Mouse (Mus musculus): ENCODE measurements at regions not wholly inside any gene's neighbourhood (a gene's known extent, or its start where the extent isn't known, plus 50 kb on each side); places are given as distances from the start of the nearest gene placed in this dataset.

DNA sequence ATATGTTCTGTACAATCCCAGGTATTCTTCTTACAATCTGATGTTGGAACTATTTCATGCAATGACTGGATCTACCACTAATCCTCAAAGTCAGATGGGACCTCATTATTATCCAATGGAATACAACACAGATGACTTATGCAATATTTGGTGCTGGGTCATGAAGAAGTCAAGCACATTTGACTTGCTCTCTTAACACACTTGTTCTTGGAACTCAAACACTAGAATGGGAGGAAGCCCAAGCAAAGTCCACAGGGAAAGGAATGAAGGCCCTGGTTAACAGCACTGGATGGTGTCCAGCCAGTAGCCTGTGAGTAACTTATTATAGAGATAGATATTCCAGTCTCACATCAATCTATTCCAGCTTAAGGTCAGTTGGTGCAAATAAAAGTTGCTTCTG lies 486.8 kb upstream of the Gm11114 start:
- Histone ChIP-seq H3K9me3 (no peaks in the 10 kb centered on the region), H3K4me1 (no peaks in the 10 kb centered on the region), H3K27me3 (replicated peaks) (no peaks in the 10 kb centered on the region), H3K36me3 (no peaks in the 10 kb centered on the region), H3K27ac (replicated peaks) (no peak overlapping the region), H3K4me3 (no peak overlapping the region), H3K4me2 (no peak overlapping the region), H3K9ac (no peak overlapping the region)
- ATAC-seq (ENCODE audit: extremely low read depth, insufficient number of reproducible peaks, low FRiP score, low TSS enrichment), result no peak

GRCm38 (mm10) chr9:84828934-84829333 lies 483.6 kb upstream of the Gm11114 start:
- H3K36me3 ChIP-seq, result no peaks in the 10 kb centered on the region
- ATAC-seq (ENCODE audit: extremely low read depth, insufficient number of reproducible peaks, low FRiP score, low TSS enrichment), result no peak
- WGBS, result 51% methylated on average over 5 of the region's 5 CpGs

GRCm38 (mm10) chr9:84830639-84831038 lies 481.9 kb upstream of the Gm11114 start:
- Histone ChIP-seq H3K36me3 (no peaks in the 10 kb centered on the region), H3K4me2 (no peak overlapping the region), H3K27me3 (replicated peaks) (no peaks in the 10 kb centered on the region), H3K9ac (no peak overlapping the region), H3K9me3 (no peaks in the 10 kb centered on the region), H3K27ac (replicated peaks) (no peak overlapping the region), H3K4me3 (no peak overlapping the region), H3K4me1 (no peaks in the 10 kb centered on the region)
- 63% methylated on average over 2 of the region's 2 CpGs for WGBS
- ATAC-seq (ENCODE audit: extremely low read depth, insufficient number of reproducible peaks, low FRiP score, low TSS enrichment), result no peak

More at GRCm38 (mm10) chr9:84828934-84829333, 483.6 kb upstream of the Gm11114 start:
- Histone ChIP-seq H3K4me1 (no peaks in the 10 kb centered on the region), H3K27me3 (replicated peaks) (no peaks in the 10 kb centered on the region), H3K4me2 (no peak overlapping the region), H3K27ac (replicated peaks) (no peak overlapping the region), H3K9me3 (no peaks in the 10 kb centered on the region), H3K9ac (no peak overlapping the region), H3K4me3 (no peak overlapping the region)

DNA sequence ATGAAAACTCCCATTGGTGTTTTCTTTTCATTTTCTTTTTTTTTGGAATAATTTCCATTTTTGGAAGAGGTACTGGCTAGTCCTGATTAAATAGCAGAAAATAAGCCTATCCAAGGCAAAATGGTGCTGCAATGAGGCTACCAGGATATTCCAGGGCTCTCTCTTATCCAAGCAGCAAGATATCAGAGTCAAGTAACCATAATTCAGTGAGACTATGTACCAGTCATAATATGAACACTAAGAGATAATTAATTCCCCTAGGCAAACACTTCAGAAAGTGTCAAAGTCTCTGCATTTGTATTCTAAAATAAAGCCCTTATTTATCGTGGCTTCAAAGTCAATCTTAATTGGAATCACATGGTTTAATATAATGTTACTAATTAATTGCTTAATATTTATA lies 475.1 kb upstream of the Gm11114 start:
- Histone ChIP-seq H3K9me3 (no peaks in the 10 kb centered on the region), H3K4me2 (no peak overlapping the region), H3K27ac (replicated peaks) (no peak overlapping the region), H3K27me3 (replicated peaks) (no peaks in the 10 kb centered on the region), H3K4me3 (no peak overlapping the region), H3K36me3 (no peaks in the 10 kb centered on the region), H3K9ac (no peak overlapping the region), H3K4me1 (no peaks in the 10 kb centered on the region)
- 82% methylated on average over 1 of the region's 1 CpGs for WGBS
- no peak for ATAC-seq (ENCODE audit: extremely low read depth, insufficient number of reproducible peaks, low FRiP score, low TSS enrichment)

DNA sequence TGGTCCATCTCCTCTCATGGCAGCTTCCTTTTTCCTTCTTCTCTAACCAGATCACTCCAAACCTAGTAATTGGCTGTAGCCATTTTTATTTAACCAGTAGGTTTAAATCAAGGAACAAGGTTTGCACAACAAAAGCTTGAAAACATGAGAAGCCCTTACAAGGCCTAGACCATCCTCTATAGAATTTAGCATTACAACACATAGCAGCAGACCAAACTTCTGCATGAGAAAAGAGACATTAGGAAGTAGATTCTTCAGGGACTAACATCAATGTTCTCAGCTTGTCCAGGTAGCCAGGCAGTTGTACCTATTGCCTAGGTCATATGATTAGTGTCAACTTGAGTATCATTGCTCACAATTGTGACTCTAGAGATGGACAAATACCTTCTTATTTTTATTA lies 468.6 kb upstream of the Gm11114 start:
- Histone ChIP-seq H3K27me3 (replicated peaks) (no peaks in the 10 kb centered on the region), H3K4me3 (no peak overlapping the region)
- no peak for ATAC-seq (ENCODE audit: extremely low read depth, insufficient number of reproducible peaks, low FRiP score, low TSS enrichment)

GRCm38 (mm10) chr9:84861600-84861999 lies 451.0 kb upstream of the Gm11114 start:
- Histone ChIP-seq H3K27ac (replicated peaks) (no peak overlapping the region), H3K9ac (no peak overlapping the region), H3K36me3 (no peaks in the 10 kb centered on the region), H3K4me1 (no peaks in the 10 kb centered on the region), H3K4me2 (no peak overlapping the region), H3K27me3 (replicated peaks) (no peaks in the 10 kb centered on the region), H3K4me3 (no peak overlapping the region), H3K9me3 (no peaks in the 10 kb centered on the region)
- no peak for ATAC-seq (ENCODE audit: extremely low read depth, insufficient number of reproducible peaks, low FRiP score, low TSS enrichment)
- WGBS, result 76% methylated on average over 6 of the region's 6 CpGs

More for the DNA sequence above, 468.6 kb upstream of the Gm11114 start:
- Histone ChIP-seq H3K36me3 (no peaks in the 10 kb centered on the region), H3K4me2 (no peak overlapping the region), H3K9ac (no peak overlapping the region), H3K27ac (replicated peaks) (no peak overlapping the region), H3K4me1 (no peaks in the 10 kb centered on the region), H3K9me3 (no peaks in the 10 kb centered on the region)

DNA sequence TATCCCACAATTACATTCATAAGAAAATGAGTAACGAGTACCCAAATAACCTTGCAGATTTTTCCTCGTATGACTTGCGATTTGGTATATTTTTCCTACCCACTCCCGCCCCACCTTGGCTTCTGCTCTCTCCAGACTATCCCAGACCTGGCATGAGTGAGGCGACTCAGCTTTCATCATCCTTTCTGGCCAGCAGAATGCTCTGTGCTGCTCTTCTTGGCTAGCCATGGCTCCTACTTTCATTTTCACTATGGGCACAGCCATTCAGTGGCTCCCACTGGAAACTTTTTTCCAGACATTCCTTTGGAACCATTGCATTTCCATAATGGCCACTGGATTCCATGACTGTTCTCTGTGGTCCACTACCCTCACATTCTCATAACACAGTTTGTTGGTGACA lies 449.1 kb upstream of the Gm11114 start:
- H3K9me3 ChIP-seq, result no peaks in the 10 kb centered on the region
- H3K4me3 ChIP-seq, result no peak overlapping the region
- H3K27me3 ChIP-seq (replicated peaks), result no peaks in the 10 kb centered on the region
- no peak overlapping the region for H3K4me2 ChIP-seq
- no peaks in the 10 kb centered on the region for H3K4me1 ChIP-seq
- H3K36me3 ChIP-seq, result no peaks in the 10 kb centered on the region
- H3K27ac ChIP-seq (replicated peaks), result no peak overlapping the region
- H3K9ac ChIP-seq, result no peak overlapping the region
- 81% methylated on average over 5 of the region's 5 CpGs for WGBS
- ATAC-seq (ENCODE audit: extremely low read depth, insufficient number of reproducible peaks, low FRiP score, low TSS enrichment), result no peak

GRCm38 (mm10) chr9:84894148-84894547 lies 418.4 kb upstream of the Gm11114 start:
- Histone ChIP-seq H3K4me2 (no peak overlapping the region), H3K4me1 (no peaks in the 10 kb centered on the region), H3K4me3 (no peak overlapping the region), H3K27me3 (replicated peaks) (no peaks in the 10 kb centered on the region), H3K27ac (replicated peaks) (no peak overlapping the region), H3K9ac (no peak overlapping the region), H3K36me3 (no peaks in the 10 kb centered on the region), H3K9me3 (no peaks in the 10 kb centered on the region)
- ATAC-seq (ENCODE audit: extremely low read depth, insufficient number of reproducible peaks, low FRiP score, low TSS enrichment), result no peak
- WGBS, result 68% methylated on average over 2 of the region's 2 CpGs

DNA sequence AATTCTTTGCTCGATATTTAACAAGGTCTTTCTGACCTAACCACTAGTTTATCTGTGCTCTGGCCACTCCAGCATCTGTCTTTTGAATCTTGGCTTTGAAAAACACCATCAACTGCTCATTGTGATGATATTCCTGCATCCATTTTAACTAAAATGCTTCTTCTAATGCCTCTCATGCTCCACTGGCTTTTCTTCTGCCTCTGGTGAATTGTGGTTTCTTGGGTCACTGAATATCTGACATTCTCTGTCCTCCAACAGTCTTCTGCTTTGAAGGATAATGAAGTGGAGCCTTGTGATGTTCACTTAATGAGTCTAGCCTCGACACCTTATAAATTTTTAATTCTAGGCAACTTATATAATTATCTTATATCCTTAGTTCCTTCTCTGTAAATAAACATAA lies 416.5 kb upstream of the Gm11114 start:
- no peaks in the 10 kb centered on the region for H3K4me1 ChIP-seq
- 63% methylated on average over 2 of the region's 2 CpGs for WGBS

GRCm38 (mm10) chr9:84900643-84901042 lies 411.9 kb upstream of the Gm11114 start:
- Histone ChIP-seq H3K9me3 (no peaks in the 10 kb centered on the region), H3K36me3 (no peaks in the 10 kb centered on the region), H3K4me1 (no peaks in the 10 kb centered on the region), H3K27ac (replicated peaks) (no peak overlapping the region), H3K4me2 (no peak overlapping the region), H3K9ac (no peak overlapping the region), H3K27me3 (replicated peaks) (no peaks in the 10 kb centered on the region), H3K4me3 (no peak overlapping the region)
- 7% methylated on average over 2 of the region's 2 CpGs for WGBS
- ATAC-seq (ENCODE audit: extremely low read depth, insufficient number of reproducible peaks, low FRiP score, low TSS enrichment), result no peak

More for the DNA sequence above, 416.5 kb upstream of the Gm11114 start:
- ATAC-seq (ENCODE audit: extremely low read depth, insufficient number of reproducible peaks, low FRiP score, low TSS enrichment), result no peak
- H3K27me3 ChIP-seq (replicated peaks), result no peaks in the 10 kb centered on the region
- no peaks in the 10 kb centered on the region for H3K9me3 ChIP-seq
- no peak overlapping the region for H3K4me3 ChIP-seq
- H3K4me2 ChIP-seq, result no peak overlapping the region
- H3K27ac ChIP-seq (replicated peaks), result no peak overlapping the region
- no peak overlapping the region for H3K9ac ChIP-seq
- no peaks in the 10 kb centered on the region for H3K36me3 ChIP-seq

DNA sequence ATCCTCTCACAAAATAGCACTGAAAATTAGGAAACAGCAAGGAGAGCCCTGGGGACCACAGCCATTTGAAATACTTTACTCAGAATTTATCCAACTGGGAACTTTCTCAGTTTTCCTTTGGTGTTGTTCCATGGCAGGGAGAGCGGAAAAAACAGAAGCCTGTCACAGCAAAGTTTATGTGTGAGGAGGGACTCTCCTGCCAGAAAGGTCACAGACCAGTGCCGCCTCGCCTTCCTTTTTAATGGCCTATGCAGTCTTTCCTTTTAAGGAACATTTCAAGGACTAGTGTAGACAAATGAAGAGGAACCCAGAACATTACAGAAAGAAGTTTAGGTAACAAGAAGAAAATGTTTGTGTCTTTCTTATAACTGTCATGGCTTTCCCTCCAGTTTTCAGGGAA lies 406.3 kb upstream of the Gm11114 start:
- 68% methylated on average over 3 of the region's 3 CpGs for WGBS
- Histone ChIP-seq H3K4me1 (no peaks in the 10 kb centered on the region), H3K9me3 (no peaks in the 10 kb centered on the region), H3K9ac (no peak overlapping the region), H3K4me2 (no peak overlapping the region), H3K4me3 (no peak overlapping the region), H3K27ac (replicated peaks) (no peak overlapping the region), H3K36me3 (no peaks in the 10 kb centered on the region), H3K27me3 (replicated peaks) (no peaks in the 10 kb centered on the region)
- no peak for ATAC-seq (ENCODE audit: extremely low read depth, insufficient number of reproducible peaks, low FRiP score, low TSS enrichment)

DNA sequence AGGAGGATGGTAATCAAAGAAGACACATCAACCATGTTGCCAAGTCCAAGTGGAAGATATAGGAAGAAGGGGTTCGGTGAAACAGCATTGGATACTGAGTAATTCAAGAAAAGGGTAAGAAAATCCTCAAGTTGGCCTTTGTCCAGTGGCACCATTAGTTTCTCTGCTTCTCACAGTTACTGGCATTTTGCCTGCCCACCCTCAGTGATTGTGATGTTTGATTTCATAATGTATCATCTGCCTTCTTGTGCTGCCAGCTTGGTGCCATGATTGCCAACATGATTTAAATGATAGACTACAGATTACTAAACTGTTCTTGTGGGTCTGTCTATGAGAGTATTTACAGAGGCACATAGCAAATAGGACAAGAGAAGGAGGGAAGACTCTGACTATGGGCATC lies 399.3 kb upstream of the Gm11114 start:
- H3K4me2 ChIP-seq, result no peak overlapping the region
- H3K27ac ChIP-seq (replicated peaks), result no peak overlapping the region
- H3K36me3 ChIP-seq, result no peaks in the 10 kb centered on the region
- WGBS, result 90% methylated on average over 1 of the region's 1 CpGs
- H3K9ac ChIP-seq, result no peak overlapping the region
- H3K4me1 ChIP-seq, result no peaks in the 10 kb centered on the region
- no peaks in the 10 kb centered on the region for H3K27me3 ChIP-seq (replicated peaks)
- ATAC-seq (ENCODE audit: extremely low read depth, insufficient number of reproducible peaks, low FRiP score, low TSS enrichment), result no peak
- H3K4me3 ChIP-seq, result no peak overlapping the region
- H3K9me3 ChIP-seq, result no peaks in the 10 kb centered on the region

GRCm38 (mm10) chr9:84922306-84922705 lies 390.3 kb upstream of the Gm11114 start:
- no peak overlapping the region for H3K27ac ChIP-seq (replicated peaks)
- WGBS, result 59% methylated on average over 4 of the region's 4 CpGs
- no peaks in the 10 kb centered on the region for H3K9me3 ChIP-seq
- ATAC-seq (ENCODE audit: extremely low read depth, insufficient number of reproducible peaks, low FRiP score, low TSS enrichment), result no peak
- H3K4me3 ChIP-seq, result no peak overlapping the region
- no peak overlapping the region for H3K9ac ChIP-seq
- no peaks in the 10 kb centered on the region for H3K4me1 ChIP-seq
- H3K4me2 ChIP-seq, result no peak overlapping the region
- H3K36me3 ChIP-seq, result no peaks in the 10 kb centered on the region
- no peaks in the 10 kb centered on the region for H3K27me3 ChIP-seq (replicated peaks)

Data from heart, embryonic 13.5 days (tissue).